Mouse (Mus musculus) kidney, embryonic 14.5 days (tissue): ENCODE measurements around the gene Xrcc1. TPM values are rescaled to one million over a fixed set of nuclear protein-coding genes. Genes with fewer than 3 reads are reported as not detected.

Source experiments
- ATAC-seq: fragments of 200-750 bp; cut with Nextera tagmentation; 2 replicates; pipeline ENCODE4 v1.8.0; 2017; ENCODE audit warnings: moderate number of reproducible peaks, mild to moderate bottlenecking, moderate TSS enrichment, moderate library complexity; ENCODE audit not compliant: low FRiP score, low TSS enrichment
- H3K27ac ChIP-seq: fragments of 300-500 bp; sonication (generic); 2 replicates; pipeline ENCODE4 v1.5.1; 2014; ENCODE audit warnings: low read depth, mild to moderate bottlenecking, low read length, moderate library complexity, mixed read lengths
- H3K27me3 ChIP-seq: fragments of 300-500 bp; sonication (generic); 2 replicates; pipeline ENCODE4 v1.6.1; 2014; ENCODE audit warnings: mild to moderate bottlenecking, low read length; ENCODE audit not compliant: control insufficient read depth, insufficient read depth
- H3K36me3 ChIP-seq: fragments of 300-500 bp; sonication (generic); 2 replicates; pipeline ENCODE4 v1.6.1; 2014; ENCODE audit warnings: low read length, mixed read lengths; ENCODE audit not compliant: control insufficient read depth, insufficient read depth
- H3K4me1 ChIP-seq: fragments of 300-500 bp; sonication (generic); 2 replicates; pipeline ENCODE4 v1.6.1; 2014; ENCODE audit warnings: low read length, mixed read lengths; ENCODE audit not compliant: control insufficient read depth, insufficient read depth
- H3K4me2 ChIP-seq: fragments of 300-500 bp; sonication (generic); replicated peaks from 2 replicates; pipeline ENCODE4 v1.6.1; 2014; ENCODE audit warnings: low read depth, mild to moderate bottlenecking, low read length
- H3K4me3 ChIP-seq: fragments of 300-500 bp; sonication (generic); 2 replicates; pipeline ENCODE4 v1.5.1; 2014; ENCODE audit warnings: mild to moderate bottlenecking, low read length
- H3K9ac ChIP-seq: fragments of 300-500 bp; sonication (generic); 2 replicates; pipeline ENCODE4 v1.6.1; 2014; ENCODE audit warnings: low read depth, mild to moderate bottlenecking, low read length, moderate library complexity
- H3K9me3 ChIP-seq: fragments of 300-500 bp; sonication (generic); 2 replicates; pipeline ENCODE4 v1.6.1; 2016; ENCODE audit warnings: low read length; ENCODE audit not compliant: control insufficient read depth
- WGBS: fragments of 180-500 bp; shearing (Covaris S2); extraction: QIAGEN DNeasy Blood & Tissue Kit; methylation state at CpG from one replicate; pipeline ENCODE4 v1.1.7; 2014; 5-methylcytosine and 5-hydroxymethylcytosine counted together
- polyA plus RNA-seq: library from polyadenylated mRNA; unstranded; fragments of >200 nt; fragmentation: Nextera tagmentation; extraction: Ambion mirVana; gene quantifications from 2 replicates; pipeline ENCODE4 v1.2.1, GENCODE M21; 2014

Xrcc1 gene
- polyA plus RNA-seq = 109 and 136 TPM in 2 replicates

DNA sequence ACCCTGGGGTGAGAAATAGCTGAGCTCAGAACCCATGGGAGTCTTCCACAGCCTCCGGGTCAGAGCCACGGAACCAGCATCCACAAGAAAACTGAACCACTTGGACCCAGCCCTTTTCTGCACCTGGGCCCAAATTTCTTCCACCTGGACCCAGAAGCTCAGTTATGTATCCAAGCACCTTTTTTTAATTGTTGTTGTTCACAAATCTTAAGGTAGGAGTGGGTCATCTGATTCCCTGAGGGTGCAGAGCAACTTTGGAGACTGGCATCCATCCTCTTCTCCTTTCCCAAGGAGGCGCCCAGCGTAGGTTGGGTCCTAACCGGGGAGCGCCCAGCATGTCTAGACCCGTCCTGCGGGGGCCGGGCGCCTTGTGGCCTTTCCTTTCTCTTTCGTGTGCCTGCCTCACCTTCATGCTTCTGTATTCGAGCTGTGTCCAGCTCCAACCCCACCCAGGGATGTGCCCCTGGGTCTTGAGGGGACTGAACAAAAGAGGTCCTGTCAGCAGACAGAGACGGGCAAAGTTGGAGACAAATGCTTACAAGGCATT is at the start of gene Xrcc1, which contains the start of gene Pinlyp:
Xrcc1 (plus strand) TSS at position 222 of the 547 bp plus-strand sequence.
Pinlyp (minus strand) TSS at position 51 of the 547 bp plus-strand sequence.
- Histone ChIP-seq H3K9me3 (no peaks in the 10 kb centered on the region), H3K27ac (peak within 1 kb of the TSS; percentile 89), H3K4me2 (peak within 1 kb of the TSS; percentile 76), H3K9ac (peak within 1 kb of the TSS; percentile 80), H3K4me1 (peaks cover 15% of the 10 kb centered on the region), H3K4me3 (peak within 1 kb of the TSS; percentile 91), H3K27me3 (no peaks in the 10 kb centered on the region), H3K36me3 (peaks cover 25% of the 10 kb centered on the region)
- peak; percentile 0; the same call in 1 of the 2 replicates for ATAC-seq
- 25% methylated on average over 13 of the region's 13 CpGs for WGBS

DNA sequence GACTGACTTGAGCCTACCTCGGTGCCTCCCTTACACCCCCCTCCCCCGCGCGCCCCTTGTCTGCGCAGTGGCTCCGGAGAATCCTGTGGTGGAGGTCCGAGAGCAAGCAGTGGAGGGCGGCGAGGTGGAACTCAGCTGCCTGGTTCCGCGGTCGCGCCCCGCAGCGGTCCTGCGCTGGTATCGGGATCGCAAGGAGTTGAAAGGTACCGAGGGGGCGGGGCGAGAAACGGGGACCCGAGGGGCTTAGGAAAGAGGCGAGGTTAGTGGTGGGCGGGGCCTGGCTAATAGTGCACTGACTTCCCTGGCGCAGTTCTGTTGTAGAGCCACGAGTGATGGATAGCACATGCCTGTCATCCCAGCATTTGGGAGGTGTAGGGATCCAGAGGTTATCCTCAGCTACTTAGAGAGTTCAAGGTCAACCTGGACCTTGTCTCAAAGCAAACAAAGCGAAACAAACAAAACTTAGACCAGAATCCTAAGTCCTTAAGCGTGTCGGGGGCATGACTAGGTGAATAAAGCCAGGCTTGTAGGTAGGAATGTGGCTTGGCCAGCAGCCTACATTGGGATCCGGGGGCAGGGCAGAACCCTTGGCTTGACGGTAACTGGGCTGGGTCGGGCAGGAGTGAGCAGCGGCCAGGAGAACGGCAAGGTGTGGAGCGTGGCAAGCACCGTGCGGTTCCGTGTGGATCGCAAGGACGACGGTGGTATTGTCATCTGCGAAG is 46.1 kb upstream of the Xrcc1 start:
- WGBS = 10% methylated on average over 43 of the region's 43 CpGs
- H3K27me3 ChIP-seq = peaks cover 17% of the 10 kb centered on the region
- H3K27ac ChIP-seq = no peak overlapping the region; the same call in 1 of the 2 replicates
- H3K9ac ChIP-seq = no peak overlapping the region
- ATAC-seq = peak; percentile 77
- H3K4me2 ChIP-seq = peak overlapping the region; percentile 43
- H3K36me3 ChIP-seq = no peaks in the 10 kb centered on the region
- 0 out of 2 replicates have a peak, but pooled peaks cover 3% of the 10 kb centered on the region for H3K9me3 ChIP-seq
- H3K4me3 ChIP-seq = peak overlapping the region; percentile 29
- peaks cover 13% of the 10 kb centered on the region; the same call in 1 of the 2 replicates for H3K4me1 ChIP-seq

DNA sequence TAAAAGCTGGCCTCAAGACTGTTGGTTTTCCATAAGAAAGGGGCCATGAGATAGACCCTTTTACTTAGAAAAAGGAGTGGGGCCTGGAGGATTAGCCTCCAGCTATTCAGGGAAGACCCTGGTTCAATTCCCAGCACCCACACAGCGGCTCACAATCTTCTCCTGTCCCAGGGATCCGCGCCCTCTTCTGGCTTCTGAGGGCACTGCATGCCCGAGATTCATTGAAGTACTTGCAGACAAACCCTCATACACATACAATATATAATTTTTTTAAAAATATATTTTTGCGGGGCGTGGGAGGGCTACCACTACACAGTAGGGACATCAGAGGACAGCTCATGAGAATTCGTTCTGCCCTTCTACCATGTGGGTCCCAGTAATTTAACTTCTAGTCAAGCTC is 45.2 kb upstream of the Xrcc1 start:
- Histone ChIP-seq H3K4me2 (no peak overlapping the region), H3K9me3 (0 out of 2 replicates have a peak, but pooled peaks cover 3% of the 10 kb centered on the region), H3K4me1 (peaks cover 18% of the 10 kb centered on the region; the same call in 1 of the 2 replicates), H3K9ac (no peak overlapping the region), H3K36me3 (no peaks in the 10 kb centered on the region), H3K27me3 (peaks cover 17% of the 10 kb centered on the region), H3K27ac (no peak overlapping the region), H3K4me3 (no peak overlapping the region)
- WGBS = 42% methylated on average over 7 of the region's 7 CpGs
- no peak for ATAC-seq

DNA sequence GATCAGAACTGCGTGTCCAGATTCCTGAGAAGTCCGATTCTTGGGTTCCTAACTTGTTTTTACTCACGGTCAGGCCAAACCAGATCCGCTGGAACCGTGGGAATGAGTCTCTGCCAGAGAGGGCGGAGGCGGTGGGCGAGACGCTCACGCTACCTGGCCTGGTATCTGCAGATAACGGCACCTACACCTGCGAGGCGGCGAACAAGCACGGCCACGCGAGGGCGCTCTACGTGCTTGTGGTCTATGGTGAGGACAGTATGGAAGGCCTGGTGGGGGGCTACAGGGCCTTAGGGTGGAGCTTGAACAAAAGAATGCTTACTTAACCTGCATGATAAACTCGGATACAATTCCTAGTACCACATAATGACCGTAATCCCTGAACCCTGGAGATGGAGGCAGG is 44.6 kb upstream of the Xrcc1 start:
- ATAC-seq = no peak
- Histone ChIP-seq H3K36me3 (no peaks in the 10 kb centered on the region), H3K27ac (no peak overlapping the region), H3K9me3 (0 out of 2 replicates have a peak, but pooled peaks cover 3% of the 10 kb centered on the region), H3K27me3 (peaks cover 17% of the 10 kb centered on the region), H3K4me3 (no peak overlapping the region), H3K9ac (no peak overlapping the region), H3K4me2 (no peak overlapping the region), H3K4me1 (peaks cover 20% of the 10 kb centered on the region; the same call in 1 of the 2 replicates)
- 63% methylated on average over 21 of the region's 21 CpGs for WGBS

DNA sequence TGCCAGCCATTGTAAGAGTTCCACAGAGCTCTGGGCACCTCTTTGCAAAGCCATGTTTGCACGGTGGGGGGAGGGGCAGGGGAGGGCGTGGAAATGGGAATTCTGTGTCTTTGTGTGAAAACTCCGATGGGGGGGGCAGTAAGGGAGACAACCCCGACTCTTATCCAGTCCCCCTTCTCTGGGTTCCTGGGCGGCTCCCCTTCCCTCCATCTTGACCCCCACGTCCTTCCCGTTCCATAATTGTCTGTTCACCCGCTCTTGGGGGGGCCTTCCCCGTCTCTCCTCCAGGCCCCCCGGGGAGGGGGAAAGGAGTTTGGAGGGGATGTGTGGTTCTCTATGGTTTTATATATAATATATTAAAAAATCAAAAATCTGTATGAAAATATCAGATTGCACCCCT is 42.1 kb upstream of the Xrcc1 start:
- ATAC-seq = no peak
- Histone ChIP-seq H3K4me3 (no peak overlapping the region), H3K4me2 (no peak overlapping the region), H3K36me3 (no peaks in the 10 kb centered on the region), H3K9ac (no peak overlapping the region), H3K27ac (no peak overlapping the region), H3K4me1 (peaks cover 27% of the 10 kb centered on the region), H3K9me3 (0 out of 2 replicates have a peak, but pooled peaks cover 3% of the 10 kb centered on the region), H3K27me3 (peaks cover 11% of the 10 kb centered on the region; the same call in 1 of the 2 replicates)
- WGBS = 26% methylated on average over 10 of the region's 10 CpGs

DNA sequence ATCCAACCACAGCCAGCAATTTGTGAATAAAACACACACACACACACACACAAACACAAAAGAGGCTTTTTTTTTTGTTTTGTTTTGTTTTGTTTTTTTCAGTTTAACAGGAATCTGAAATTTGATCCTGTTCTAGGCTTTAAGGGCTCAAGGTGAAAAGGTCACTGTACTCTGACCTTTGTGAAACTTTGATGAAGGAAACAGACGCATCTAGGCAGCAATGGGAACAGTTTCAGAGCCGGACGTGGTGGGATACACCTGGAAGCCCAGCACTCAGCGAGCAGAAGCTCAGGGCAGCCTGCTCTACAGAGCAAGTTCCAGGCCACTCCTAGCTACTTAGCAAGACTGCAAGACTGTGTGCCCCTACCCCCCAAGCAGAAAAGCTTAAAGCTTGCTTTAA is 41.2 kb upstream of the Xrcc1 start:
- H3K4me1 ChIP-seq = peaks cover 24% of the 10 kb centered on the region
- no peak overlapping the region for H3K4me2 ChIP-seq
- no peaks in the 10 kb centered on the region for H3K36me3 ChIP-seq
- ATAC-seq = no peak
- 13% methylated on average over 4 of the region's 4 CpGs for WGBS
- 0 out of 2 replicates have a peak, but pooled peaks cover 3% of the 10 kb centered on the region for H3K9me3 ChIP-seq
- no peak overlapping the region for H3K9ac ChIP-seq
- H3K27ac ChIP-seq = no peak overlapping the region
- H3K27me3 ChIP-seq = peaks cover 6% of the 10 kb centered on the region; the same call in 1 of the 2 replicates
- no peak overlapping the region for H3K4me3 ChIP-seq

DNA sequence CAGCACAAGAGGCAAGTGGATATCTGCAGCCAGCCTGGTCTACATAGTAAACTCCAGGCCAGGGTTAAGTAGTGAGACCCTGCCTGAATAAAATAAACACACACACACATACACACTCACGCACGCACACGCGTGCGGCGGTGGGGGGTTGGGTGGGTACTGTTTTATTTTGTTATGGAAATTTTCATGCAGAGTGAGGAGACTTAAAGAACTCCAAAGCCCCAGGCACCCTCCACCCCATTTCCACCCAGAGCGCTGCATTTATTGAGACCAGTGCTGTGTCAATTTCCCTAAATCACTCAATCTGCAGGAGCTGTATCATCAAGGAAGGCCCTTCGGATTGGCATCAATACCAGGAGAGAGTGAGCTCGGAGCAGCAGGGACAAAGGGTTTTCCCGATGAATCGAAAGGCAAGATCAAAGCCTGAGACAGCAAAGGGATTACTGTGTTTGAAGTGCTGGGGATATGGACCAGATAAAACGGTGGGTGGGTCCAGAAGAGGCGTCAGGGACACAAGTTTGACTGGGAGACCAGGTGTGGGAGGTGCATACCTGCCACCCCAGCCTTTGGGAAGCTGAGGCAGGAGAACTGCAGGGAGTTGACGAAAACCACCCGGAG is 40.5 kb upstream of the Xrcc1 start:
- Histone ChIP-seq H3K27ac (no peak overlapping the region), H3K9ac (no peak overlapping the region), H3K4me3 (0 out of 2 replicates have a peak overlapping the region, but pooled peaks have one; percentile 79), H3K9me3 (0 out of 2 replicates have a peak, but pooled peaks cover 3% of the 10 kb centered on the region), H3K4me2 (peak overlapping the region; percentile 78; the same call in 1 of the 2 replicates), H3K36me3 (0 out of 2 replicates have a peak, but pooled peaks cover under 1% of the 10 kb centered on the region), H3K4me1 (peaks cover 24% of the 10 kb centered on the region), H3K27me3 (peaks cover 5% of the 10 kb centered on the region; the same call in 1 of the 2 replicates)
- ATAC-seq = no peak
- WGBS = 22% methylated on average over 15 of the region's 15 CpGs

DNA sequence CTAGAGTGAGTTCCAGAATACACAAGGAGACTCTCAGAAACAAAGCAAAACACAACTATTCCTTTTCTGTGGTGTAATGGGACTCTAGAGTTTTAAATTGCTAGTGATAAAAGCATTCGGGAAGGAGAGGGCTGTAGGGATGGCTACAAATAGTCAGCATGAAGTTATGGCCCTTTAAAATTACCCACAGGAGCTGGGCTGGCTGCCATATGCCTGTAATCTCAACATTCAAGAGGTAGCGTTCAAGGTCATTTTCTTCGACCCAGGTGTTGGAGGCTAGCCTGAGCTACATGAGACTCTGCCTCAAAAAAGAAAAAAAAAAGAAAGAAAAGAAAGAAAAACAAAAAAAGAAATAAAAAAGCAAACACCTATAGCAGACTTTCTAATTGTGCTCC is 40.0 kb upstream of the Xrcc1 start:
- Histone ChIP-seq H3K9ac (no peak overlapping the region), H3K27ac (no peak overlapping the region), H3K36me3 (0 out of 2 replicates have a peak, but pooled peaks cover 6% of the 10 kb centered on the region), H3K4me3 (peak overlapping the region; percentile 79; the same call in 1 of the 2 replicates), H3K4me1 (peaks cover 24% of the 10 kb centered on the region), H3K27me3 (no peaks in the 10 kb centered on the region), H3K4me2 (peak overlapping the region; percentile 78), H3K9me3 (no peaks in the 10 kb centered on the region)
- ATAC-seq = no peak
- WGBS = 12% methylated on average over 3 of the region's 3 CpGs
